Mouse (Mus musculus): ENCODE measurements around the gene Ccl28.
"Not testable (repeated sequence)": the region's sequence is repeated elsewhere in the genome, so short reads cannot be mapped to it uniquely, and the experiment has no call there.

Ccl28 gene

DNA sequence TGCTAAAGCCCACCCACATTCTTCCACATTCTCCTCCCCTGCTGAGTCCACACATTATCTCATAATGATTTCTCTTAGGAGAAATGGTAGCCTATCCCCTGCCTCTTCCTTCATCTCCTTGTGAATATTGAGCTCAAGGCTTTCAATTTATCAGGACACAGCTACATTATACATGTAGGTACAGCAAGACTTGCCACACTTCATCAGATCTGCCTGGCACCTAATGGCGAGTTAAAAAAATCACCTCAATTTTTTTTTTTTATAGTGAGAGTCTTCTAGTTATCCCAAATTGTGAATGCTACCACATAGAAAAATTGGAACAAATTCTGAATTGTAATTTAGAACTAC, 26.1 kb downstream of the Ccl28 start:
- DNase-seq: no peak

DNA sequence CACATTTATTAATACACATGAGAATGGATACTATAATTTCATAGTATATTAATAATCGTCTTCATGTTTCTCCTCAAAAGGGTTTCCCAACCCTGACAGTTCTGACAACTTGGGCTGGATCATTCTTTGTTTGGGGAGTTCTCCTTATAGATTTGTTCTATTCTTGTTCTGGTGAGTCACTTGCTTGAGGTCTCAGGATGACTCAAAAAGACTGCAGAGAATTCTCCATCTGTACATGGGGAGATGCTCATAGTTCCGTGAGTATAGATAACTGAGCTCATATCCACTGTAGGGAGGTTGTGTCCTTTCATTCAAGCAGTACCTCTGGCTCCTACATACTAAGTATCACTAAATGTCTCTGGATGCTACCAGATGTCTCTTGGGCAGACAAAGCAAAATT, 31.1 kb downstream of the Ccl28 start:
- no peak for DNase-seq

DNA sequence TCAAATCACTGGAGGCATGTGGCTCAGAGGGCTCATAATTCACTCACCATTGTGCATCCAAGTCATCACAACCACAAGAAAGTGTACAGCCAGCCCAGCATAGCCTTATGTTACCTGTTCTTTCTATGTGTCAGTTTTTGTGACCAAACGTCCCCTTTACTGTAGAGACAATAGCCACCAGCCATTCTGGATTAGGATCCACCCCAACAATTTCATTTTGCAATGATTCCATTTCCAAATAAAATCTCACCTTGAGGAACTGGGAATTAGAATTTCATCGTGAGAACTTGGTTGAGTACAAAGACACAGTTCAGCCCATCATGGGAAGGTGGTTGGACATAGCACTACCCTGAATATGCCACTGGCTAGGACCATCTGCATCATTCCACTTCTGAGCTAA, 32.6 kb downstream of the Ccl28 start:
- no peak for DNase-seq

DNA sequence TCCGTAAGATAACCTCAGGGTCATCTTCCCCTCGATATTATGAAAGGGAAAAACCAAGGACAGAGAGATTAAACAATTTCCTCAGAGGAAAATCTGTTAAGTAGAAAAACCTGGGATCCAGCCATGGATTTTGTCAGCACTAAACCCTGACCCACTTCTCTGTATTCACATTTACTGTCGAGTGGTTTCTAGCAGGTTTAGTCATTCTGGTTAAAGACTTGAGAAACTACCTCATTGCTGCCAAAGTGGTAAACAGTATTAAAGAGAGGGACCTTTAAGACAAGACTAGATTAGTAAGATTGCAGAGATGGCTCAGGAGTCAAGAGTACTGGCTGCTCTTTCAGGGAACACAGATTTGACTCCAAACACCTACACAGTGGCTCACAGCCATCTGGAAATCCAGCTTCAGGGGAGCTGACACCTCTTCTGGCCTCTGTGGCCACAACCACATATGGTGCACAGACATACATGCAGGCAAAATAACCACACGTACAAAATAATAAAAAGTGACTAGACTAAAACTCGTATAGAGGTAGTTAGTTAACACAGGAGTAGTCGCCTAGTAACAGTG, 33.3 kb downstream of the Ccl28 start:
- DNase-seq: peak; percentile 27

DNA sequence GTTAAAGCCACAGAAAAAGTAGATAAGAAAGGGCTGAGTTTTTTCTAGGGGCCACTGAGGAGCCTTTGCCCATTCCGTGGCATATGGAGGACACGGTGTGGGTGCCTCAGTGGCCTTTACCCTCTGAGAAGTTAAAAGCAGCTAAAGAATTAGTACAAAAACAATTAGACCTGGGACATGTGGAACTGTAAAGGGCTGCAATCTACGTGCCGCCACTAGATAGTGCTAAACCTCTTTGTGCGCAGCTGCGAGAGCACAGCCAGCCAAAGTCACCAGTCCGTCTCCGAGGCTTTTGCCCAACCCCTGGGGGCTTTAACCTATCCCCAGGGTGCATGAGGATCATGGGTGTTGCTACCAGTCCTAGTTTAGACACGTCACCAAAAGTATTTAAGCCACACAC, 37.8 kb downstream of the Ccl28 start:
- DNase-seq: not testable (repeated sequence)

DNA sequence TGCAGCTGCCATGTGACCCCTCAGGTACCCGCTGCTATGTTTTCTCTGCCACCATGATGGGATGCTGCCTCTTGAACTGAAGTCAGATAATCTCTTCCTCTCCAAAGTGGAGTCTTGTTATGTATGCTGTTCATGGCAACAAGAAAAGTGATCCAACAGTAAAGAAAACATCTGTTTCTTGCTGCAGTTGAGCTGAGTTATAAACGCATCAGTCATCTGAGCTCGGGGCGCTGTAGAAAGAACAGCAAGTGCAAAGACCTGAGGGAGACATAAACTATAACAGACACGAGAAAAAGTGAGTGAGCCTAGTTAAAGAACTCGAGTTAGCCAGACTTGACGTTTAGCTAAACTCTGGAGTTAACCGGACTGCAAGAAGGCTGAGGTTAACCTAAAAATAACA, 55.2 kb downstream of the Ccl28 start:
- no peak for DNase-seq

DNA sequence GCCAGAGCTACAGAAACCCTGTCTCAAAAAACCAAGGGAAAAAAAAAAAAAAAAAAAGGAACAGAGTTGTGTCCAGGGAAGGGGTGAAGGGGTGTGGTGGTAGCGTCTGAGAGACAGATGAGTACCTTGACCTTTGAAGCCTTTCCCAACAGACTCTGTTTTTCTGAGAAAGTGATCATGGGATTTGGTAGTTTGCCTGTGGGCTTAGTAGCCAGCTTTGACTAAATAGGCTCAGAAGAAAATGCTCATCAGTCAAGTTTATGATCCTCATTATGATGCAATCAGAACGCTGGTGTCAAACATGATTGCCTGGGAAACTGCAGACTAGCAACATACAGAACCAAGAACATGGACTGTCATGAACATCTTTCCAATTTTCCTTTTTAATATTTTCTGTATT, 56.1 kb downstream of the Ccl28 start:
- DNase-seq: no peak

DNA sequence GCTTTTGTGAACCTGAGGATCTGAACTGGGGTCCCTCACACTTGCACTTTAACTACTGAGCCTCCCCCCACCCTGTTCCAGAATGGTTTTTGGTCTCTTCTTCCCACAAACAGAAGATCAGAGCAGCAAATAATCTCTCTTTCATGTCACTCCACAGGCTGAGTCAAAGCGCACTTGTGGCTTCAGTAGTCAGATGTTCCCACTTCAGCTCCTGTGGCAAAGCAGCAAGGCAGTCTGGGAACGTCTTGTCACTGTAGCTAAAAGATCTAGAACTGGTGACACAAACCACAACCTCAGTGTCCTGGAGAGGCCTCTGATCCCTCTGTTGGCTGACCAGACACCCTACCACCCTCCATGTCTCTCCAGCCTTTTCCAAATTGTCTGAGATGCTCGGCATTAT, 57.5 kb downstream of the Ccl28 start:
- no peak for DNase-seq

DNA sequence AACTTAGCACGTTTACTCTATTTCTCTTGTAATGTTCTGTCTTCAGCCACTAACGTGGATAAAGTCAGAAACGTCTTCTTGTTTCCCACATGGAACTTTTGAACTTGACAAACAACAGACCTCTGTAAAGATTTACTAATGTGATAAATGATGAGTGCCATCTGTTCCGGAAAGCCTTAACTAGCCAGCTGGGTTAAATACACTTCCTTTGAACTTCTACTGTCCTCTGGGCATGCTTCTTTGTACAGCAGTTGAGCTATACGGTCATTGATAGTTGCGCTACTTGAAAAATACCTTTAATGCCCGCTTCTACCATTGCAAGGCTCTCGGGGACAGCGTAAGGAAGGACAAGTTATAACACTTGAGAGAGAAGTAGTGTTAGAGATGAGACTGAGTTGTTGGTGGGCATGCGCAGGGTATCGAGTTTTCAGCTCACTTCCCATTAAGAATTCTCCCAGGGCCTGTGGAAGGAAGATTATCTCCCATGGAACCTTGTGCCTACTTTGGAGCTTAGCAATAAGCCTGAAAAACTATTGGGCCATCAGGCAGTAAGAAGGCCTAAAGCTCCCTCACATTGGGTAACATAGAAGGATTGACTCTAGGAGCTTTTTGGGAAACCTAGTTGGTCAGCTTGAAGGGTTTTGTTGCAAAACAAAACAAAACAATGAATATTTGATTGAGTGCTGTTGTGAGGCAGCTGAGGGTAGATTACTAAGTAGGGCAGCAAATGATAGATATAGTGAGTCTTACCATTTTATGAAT, 61.0 kb downstream of the Ccl28 start:
- no peak for DNase-seq

DNA sequence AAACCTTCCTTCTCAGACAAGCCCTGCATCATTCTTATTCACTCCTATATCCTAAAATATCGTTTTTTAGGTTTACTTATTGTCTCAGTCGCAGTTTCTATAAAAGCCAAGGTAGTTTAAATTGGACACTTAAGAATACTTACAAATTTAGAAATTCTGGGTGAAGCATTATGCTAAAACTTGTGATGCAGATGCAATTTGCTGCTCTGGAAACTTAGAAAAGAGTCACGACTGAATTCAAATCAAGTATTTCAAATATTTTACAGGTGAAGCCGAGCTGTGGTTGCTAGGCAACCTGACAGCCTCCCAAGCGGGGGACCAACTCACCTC, 66.1 kb downstream of the Ccl28 start:
- no peak for DNase-seq

DNA sequence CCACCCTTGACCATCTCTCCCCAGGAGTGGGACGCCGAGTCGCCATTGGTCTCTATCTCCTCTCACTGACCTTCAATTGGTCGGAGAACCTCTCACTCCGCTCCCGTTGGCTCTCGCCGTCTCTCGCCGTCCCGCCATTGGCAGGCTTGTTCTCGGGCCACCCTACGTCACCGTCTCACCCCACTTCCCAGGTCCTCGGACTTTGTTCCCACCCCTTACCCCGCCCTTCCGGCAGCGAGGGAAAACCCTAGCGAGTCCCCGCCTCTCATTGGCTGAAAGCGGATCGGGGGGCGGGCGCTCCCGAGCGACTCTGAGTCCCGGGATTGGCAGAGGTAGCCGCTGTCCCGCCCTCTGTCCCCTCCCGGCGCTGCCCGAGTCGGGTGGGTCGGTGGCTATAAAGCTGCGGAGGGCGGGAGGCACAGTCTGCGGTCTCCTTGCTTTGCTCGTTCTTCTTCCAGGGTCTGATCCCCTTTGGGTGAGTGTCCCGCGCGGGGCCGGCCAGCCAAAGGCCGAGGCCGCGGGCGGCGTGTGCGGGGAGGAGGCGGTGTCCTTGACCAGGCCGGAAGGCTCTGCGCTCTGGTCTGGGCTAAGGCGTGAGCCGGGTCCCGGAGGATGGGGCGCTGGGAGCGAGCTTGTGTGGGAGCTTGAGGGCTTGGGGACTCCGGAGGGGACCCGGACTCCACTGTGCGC, 66.6 kb downstream of the Ccl28 start, which contains the start of gene Hmgcs1:
Hmgcs1 (plus strand) TSS at position 341 of the 690 bp plus-strand sequence.
- DNase-seq: peak; percentile 100

DNA sequence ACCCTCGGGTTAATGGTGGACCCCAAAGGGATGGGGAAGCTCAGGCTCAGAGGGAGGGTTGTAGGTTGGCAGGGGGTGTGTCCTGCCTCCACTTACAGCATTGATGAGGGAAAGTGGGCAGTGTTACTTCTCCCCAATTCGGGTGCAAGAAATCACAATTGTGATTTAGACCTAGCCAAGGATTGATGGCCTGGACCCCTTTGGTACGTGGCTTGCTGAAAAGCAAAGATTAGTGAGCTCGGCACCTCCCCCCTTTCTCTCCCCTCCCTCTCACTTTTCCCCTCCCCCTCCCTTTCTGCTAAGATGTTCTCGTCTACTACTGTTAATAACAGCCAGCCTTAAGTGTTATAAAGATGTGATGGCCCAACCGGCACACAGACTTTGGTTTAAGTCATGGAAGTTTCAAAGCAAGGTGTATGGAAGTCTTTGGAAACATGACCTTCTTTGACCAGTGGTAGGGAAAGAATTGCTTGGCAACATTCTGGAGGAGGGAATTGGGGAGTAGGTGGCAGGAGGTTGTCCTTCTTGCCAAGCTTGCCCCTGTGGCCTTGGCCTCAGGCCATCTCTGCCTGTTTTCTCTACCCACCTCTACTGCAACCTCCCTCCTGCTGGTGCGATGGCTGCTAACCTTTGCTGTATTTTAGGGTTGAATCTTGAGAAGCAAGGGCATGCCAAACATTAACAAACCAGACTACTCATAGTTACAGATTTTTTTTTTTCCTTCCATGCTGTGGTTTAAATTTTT, 67.4 kb downstream of the Ccl28 start:
- DNase-seq: peak; percentile 67

DNA sequence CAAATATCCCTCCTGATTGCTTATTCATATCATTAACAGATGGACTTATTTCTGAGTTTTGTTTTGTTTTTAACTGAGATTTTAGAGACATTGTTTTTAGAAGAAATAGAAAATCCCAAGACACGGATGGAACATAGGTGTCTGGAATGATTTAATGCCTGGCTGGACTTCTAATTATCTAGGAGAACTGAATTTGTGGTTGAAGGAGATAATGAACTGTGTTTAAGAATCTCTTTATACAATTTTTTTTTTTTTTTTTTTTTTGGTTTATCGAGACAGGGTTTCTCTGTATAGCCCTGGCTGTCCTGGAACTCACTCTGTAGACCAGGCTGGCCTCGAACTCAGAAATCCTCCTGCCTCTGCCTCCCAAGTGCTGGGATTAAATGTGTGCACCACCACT, 68.3 kb downstream of the Ccl28 start:
- not testable (repeated sequence) for DNase-seq

DNA sequence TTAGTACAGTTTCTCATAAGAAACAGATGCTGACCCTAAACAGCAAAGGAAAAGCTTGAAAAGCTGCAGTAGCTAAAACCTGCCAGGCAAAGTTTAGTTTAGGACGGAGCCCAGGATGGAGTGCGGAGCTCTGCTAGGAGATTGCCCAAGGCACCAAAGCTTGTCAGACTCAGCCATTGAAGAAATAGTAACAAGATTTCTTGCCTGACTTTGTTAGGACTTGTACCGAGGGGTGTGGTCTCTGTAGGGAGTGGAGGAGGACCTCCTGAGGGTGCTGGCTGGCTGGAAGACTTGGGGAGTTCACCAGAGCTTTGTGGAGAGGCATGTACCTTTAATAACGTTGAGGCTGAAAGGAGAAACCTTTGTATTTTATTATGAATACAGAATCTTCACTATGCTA, 72.1 kb downstream of the Ccl28 start:
- DNase-seq: no peak

DNA sequence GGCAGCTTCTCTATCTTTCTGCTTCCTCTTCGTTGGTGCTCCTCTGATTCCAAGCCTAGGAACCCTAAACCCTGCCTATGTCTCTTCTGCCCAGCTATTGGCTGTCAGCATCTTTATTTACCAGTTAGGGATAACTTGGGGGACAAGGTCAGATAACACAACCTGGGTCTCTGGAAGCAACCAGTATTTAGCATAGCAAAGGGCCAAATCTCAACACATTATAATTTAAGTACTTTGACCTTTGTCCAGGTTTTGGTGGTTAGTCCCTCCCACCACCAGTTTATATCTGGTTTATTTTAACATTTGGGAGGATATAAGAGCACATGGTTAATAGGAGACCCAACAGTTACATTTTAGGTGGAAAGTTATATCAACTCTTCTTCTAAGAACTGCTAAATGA, 72.9 kb downstream of the Ccl28 start:
- no peak for DNase-seq

DNA sequence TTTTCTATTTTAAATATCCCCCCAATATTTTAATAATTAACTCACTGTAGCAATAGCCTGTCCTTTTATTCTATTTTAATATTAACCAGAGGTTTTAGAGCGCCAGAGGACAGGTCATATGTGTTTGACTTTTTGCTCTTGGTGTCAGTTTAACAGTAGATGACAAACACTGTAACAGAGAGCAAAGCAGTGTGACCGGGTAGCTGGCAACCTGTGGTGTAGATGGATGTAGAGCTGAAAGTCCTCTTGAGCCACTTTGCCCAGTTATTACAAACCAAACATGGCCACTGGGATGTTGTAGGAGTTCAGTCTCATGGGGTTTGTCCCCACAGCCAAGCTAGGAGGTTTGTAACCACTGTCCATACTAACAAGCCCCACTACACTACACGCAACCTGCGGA, 74.8 kb downstream of the Ccl28 start:
- DNase-seq: no peak

Measured in cerebellum, adult 9-11 months (tissue).